Mouse (Mus musculus) liver, embryonic 14.5 days (tissue): ENCODE data around the gene Fam118b. TPM values are rescaled to one million over a fixed set of nuclear protein-coding genes. Genes with fewer than 3 reads are reported as not detected.

Experiments
- ATAC-seq: fragments of 200-750 bp; cut with Nextera tagmentation; 2 replicates; pipeline ENCODE4 v1.8.0; 2017; ENCODE audit warnings: moderate number of reproducible peaks, mild to moderate bottlenecking, moderate library complexity; ENCODE audit not compliant: insufficient read depth
- DNase-seq, 3 experiments: peaks; one replicate each; pipeline ENCODE4 v3.0.0-alpha.2; 2012 to 2013; ENCODE audit warnings: low read depth in 3 of 3, low spot score in 3 of 3
- H3K27ac ChIP-seq: fragments of 300-500 bp; sonication (generic); 2 replicates; pipeline ENCODE4 v1.5.1; 2014; ENCODE audit warnings: moderate library complexity, mild to moderate bottlenecking, control low read depth, inconsistent platforms
- H3K27me3 ChIP-seq: fragments of 300-500 bp; sonication (generic); 2 replicates; pipeline ENCODE4 v1.6.1; 2014; ENCODE audit warnings: mild to moderate bottlenecking, low read length, moderate library complexity; ENCODE audit not compliant: control insufficient read depth, insufficient read depth
- H3K36me3 ChIP-seq: fragments of 300-500 bp; sonication (generic); replicated peaks from 2 replicates; pipeline ENCODE4 v1.6.1; 2014; ENCODE audit warnings: low read depth; ENCODE audit not compliant: control insufficient read depth, insufficient read depth
- H3K4me1 ChIP-seq, 2 experiments: fragments of 200-500 bp in 1 of 2; fragments of 300-500 bp in 1 of 2; sonication (generic) in 1 of 2; replicated peaks; 2 replicates each; pipeline ENCODE4 v1.6.1; 2012 to 2014; ENCODE audit warnings: antibody characterized with exemption in 1 of 2, inconsistent platforms in 1 of 2, low read length in 1 of 2; ENCODE audit not compliant: control insufficient read depth in 2 of 2, insufficient read depth in 2 of 2
- H3K4me2 ChIP-seq: fragments of 300-500 bp; sonication (generic); 2 replicates; pipeline ENCODE4 v1.6.1; 2014; ENCODE audit warnings: low read depth, mild to moderate bottlenecking, control low read depth, moderate library complexity
- H3K4me3 ChIP-seq, 2 experiments: fragments of 200-500 bp in 1 of 2; fragments of 300-500 bp in 1 of 2; sonication (generic) in 1 of 2; 2 replicates each; pipeline ENCODE4 v1.5.1; 2012 to 2014; ENCODE audit warnings: low read depth in 2 of 2, low read length in 2 of 2, mild to moderate bottlenecking in 2 of 2, control low read depth in 1 of 2, inconsistent platforms in 1 of 2, moderate library complexity in 1 of 2; ENCODE audit not compliant: insufficient read depth in 1 of 2
- H3K9ac ChIP-seq: fragments of 300-500 bp; sonication (generic); replicated peaks from 2 replicates; pipeline ENCODE4 v1.6.1; 2014; ENCODE audit warnings: mild to moderate bottlenecking, control low read depth, moderate library complexity
- H3K9me3 ChIP-seq: fragments of 300-500 bp; sonication (generic); 2 replicates; pipeline ENCODE4 v1.6.1; 2016; ENCODE audit warnings: low read length, mixed read lengths; ENCODE audit not compliant: control insufficient read depth
- CTCF ChIP-seq: IDR thresholded peaks from 2 replicates; pipeline ENCODE4 v1.5.1; 2016; ENCODE audit warnings: antibody characterized with exemption, low read depth, control low read depth
- EP300 ChIP-seq: IDR thresholded peaks from 2 replicates; pipeline ENCODE4 v1.6.1; 2016; ENCODE audit warnings: antibody characterized with exemption, low read depth
- WGBS: fragments of 180-500 bp; shearing (Covaris S2); extraction: QIAGEN DNeasy Blood & Tissue Kit; methylation state at CpG from one replicate; pipeline ENCODE4 v1.1.7; 2014; ENCODE audit not compliant: insufficient replicate concordance; 5-methylcytosine and 5-hydroxymethylcytosine counted together
- polyA plus RNA-seq, 2 experiments: library from polyadenylated mRNA; depleted of rRNA in 1 of 2; stranded (reverse) in 1 of 2; unstranded in 1 of 2; fragments of >200 nt; fragmentation: Nextera tagmentation in 1 of 2; extraction: Ambion mirVana in 1 of 2; gene quantifications; 2 replicates each; pipeline versions ENCODE4 v1.2.1 to v1.2.3; 2012 to 2014

Fam118b gene
- polyA plus RNA-seq, 2 experiments, result 7.4 to 13.8 TPM

- H3K4me2 ChIP-seq, result peak overlapping the region; percentile 18; the same call in 1 of the 2 replicates
- DNase-seq (peak in 1 of 3 experiments; percentile 63), ATAC-seq (no peak)
- TF ChIP-seq CTCF, result no peak
- peak; percentile 40 for TF ChIP-seq EP300
- H3K4me1 ChIP-seq, result peaks cover 33 to 35% of the 10 kb centered on the region in 2 experiments
- no peaks in the 10 kb centered on the region for H3K9me3 ChIP-seq
- H3K27me3 ChIP-seq, result no peaks in the 10 kb centered on the region
- 0 out of 2 replicates have a peak overlapping the region, but pooled peaks have one; percentile 9 for H3K9ac ChIP-seq
- H3K27ac ChIP-seq, result no peak overlapping the region
- no peak overlapping the region for H3K4me3 ChIP-seq
- 3% methylated on average over 3 of the region's 3 CpGs for WGBS
- H3K36me3 ChIP-seq, result no peaks in the 10 kb centered on the region
These were observed 3.1 kb downstream of the Fam118b start for GRCm38 (mm10) chr9:35264509-35264908.

- no peak overlapping the region; the same call in 1 of the 2 replicates for H3K9ac ChIP-seq
- H3K4me2 ChIP-seq, result no peak overlapping the region; the same call in 1 of the 2 replicates
- no peaks in the 10 kb centered on the region for H3K27me3 ChIP-seq
- H3K4me1 ChIP-seq, result peaks cover 29 to 30% of the 10 kb centered on the region in 2 experiments
- 16% methylated on average over 2 of the region's 2 CpGs for WGBS
- H3K27ac ChIP-seq, result no peak overlapping the region
- TF ChIP-seq CTCF (no peak), EP300 (no peak)
- H3K36me3 ChIP-seq, result no peaks in the 10 kb centered on the region
- no peak overlapping the region for H3K4me3 ChIP-seq
- DNase-seq (peak in 1 of 3 experiments; percentile 55), ATAC-seq (no peak)
- no peaks in the 10 kb centered on the region for H3K9me3 ChIP-seq
These were observed 4.2 kb downstream of the Fam118b start for GRCm38 (mm10) chr9:35263431-35263830.

GRCm38 (mm10) chr9:35262418-35262817, 5.2 kb downstream of the Fam118b start:
- no peaks in the 10 kb centered on the region for H3K9me3 ChIP-seq
- H3K27ac ChIP-seq, result no peak overlapping the region
- H3K9ac ChIP-seq, result no peak overlapping the region
- H3K36me3 ChIP-seq, result no peaks in the 10 kb centered on the region
- 26% methylated on average over 4 of the region's 4 CpGs for WGBS
- H3K27me3 ChIP-seq, result no peaks in the 10 kb centered on the region
- DNase-seq (no peak), ATAC-seq (no peak)
- no peak overlapping the region for H3K4me3 ChIP-seq
- TF ChIP-seq EP300, result no peak
- TF ChIP-seq CTCF, result no peak
- no peak overlapping the region for H3K4me2 ChIP-seq
- peaks cover 26 to 33% of the 10 kb centered on the region in 2 experiments for H3K4me1 ChIP-seq

- H3K4me2 ChIP-seq, result no peak overlapping the region
- no peak for DNase-seq
- no peak overlapping the region for H3K27ac ChIP-seq
- WGBS, result 36% methylated on average over 7 of the region's 7 CpGs
- no peaks in the 10 kb centered on the region for H3K9me3 ChIP-seq
- H3K4me1 ChIP-seq, result peaks cover 3 to 8% of the 10 kb centered on the region in 2 experiments
- no peak for ATAC-seq
- H3K4me3 ChIP-seq, result no peak overlapping the region
- TF ChIP-seq CTCF (no peak), EP300 (no peak)
- no peak overlapping the region for H3K9ac ChIP-seq
- H3K36me3 ChIP-seq, result no peaks in the 10 kb centered on the region
- no peaks in the 10 kb centered on the region for H3K27me3 ChIP-seq
These were observed 10.2 kb downstream of the Fam118b start for GRCm38 (mm10) chr9:35257365-35257764.

GRCm38 (mm10) chr9:35249476-35249875, 18.1 kb downstream of the Fam118b start:
- ATAC-seq, result no peak
- Histone ChIP-seq H3K27ac (no peak overlapping the region), H3K4me2 (no peak overlapping the region), H3K9ac (no peak overlapping the region), H3K36me3 (no peaks in the 10 kb centered on the region), H3K9me3 (no peaks in the 10 kb centered on the region), H3K27me3 (no peaks in the 10 kb centered on the region), H3K4me3 (no peak overlapping the region), H3K4me1 (no peaks in the 10 kb centered on the region; a peak in 1 of 4 replicates)
- DNase-seq, result no peak
- no peak for TF ChIP-seq EP300
- no peak for TF ChIP-seq CTCF
